Mouse (Mus musculus) ES-Bruce4 (cell line): Measurements from ENCODE around the gene Skor1.

Source experiments
- EP300 ChIP-seq: IDR thresholded peaks from 2 replicates; pipeline ENCODE4 v1.6.1; 2011; ENCODE audit warnings: low read depth, low read length; ENCODE audit not compliant: insufficient read depth
- POLR2A ChIP-seq: IDR thresholded peaks from one replicate; pipeline ENCODE4 v1.8.1; 2011; ENCODE audit warnings: low read length; ENCODE audit not compliant: insufficient read depth

DNA sequence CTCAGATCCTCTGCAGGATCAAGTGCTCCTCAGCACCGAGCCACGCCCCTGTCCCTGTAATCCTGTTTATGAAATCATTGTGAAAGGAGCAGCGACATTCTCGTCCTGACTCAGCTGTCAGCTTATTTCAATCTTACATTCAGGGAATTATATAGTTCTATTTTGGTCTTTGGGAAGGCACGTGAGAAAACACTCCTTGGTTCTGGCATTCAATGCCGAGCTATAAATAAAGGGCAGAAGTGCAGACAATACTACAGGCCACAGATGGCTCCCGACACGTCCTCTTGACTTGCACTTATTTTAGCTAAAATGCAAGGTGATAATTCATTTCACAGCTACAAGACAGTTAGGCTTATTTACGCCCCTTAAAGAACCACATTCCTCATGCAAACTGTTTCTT, 46.0 kb upstream of the Skor1 start:
- TF ChIP-seq EP300 (no peak), POLR2A (no peak)
